Mouse (Mus musculus) layer of hippocampus, postnatal 25 days (tissue): ENCODE results near the gene Mindy4b-ps. TPM values are rescaled to one million over a fixed set of nuclear protein-coding genes. Genes with fewer than 3 reads are reported as not detected.
"Not testable (repeated sequence)": the region's sequence is repeated elsewhere in the genome, so short reads cannot be mapped to it uniquely, and the experiment has no call there.

ENCODE experiments used
- DNase-seq, 2 experiments: peaks; one replicate each; pipeline ENCODE4 v3.0.0; 2022; ENCODE audit warnings: mixed read lengths in 2 of 2, low spot score in 1 of 2; ENCODE audit errors: extremely low spot score in 1 of 2
- total RNA-seq, 2 experiments: library from RNA; stranded (reverse); gene quantifications; 2 replicates each; pipeline ENCODE4 v1.2.3; 2021

The Mindy4b-ps gene
- total RNA-seq = 1 to 10 TPM; 1.4 to 1.5 TPM

DNA sequence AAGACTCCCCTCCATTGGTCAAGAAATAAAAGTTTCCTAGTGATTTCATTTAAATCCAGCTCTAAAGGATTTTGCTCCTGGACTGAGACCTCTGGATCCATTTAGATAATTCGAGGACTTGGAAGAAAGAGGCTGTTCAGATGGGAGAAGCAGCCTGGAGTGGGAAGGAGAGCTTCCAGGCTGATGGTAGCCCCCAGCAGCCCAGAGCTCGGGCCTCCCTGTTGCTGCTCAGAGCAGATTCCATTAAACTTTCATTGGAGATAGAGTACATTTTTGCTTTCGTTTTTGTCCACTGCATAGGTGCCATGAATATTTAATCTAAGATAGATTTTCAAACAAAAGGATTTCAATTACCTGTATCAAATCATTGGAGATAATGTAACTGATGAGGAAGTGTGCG lies at the start of gene Mindy4b-ps:
Mindy4b-ps (minus strand) TSS at position 101 of the 400 bp plus-strand sequence.
- no peak for DNase-seq

DNA sequence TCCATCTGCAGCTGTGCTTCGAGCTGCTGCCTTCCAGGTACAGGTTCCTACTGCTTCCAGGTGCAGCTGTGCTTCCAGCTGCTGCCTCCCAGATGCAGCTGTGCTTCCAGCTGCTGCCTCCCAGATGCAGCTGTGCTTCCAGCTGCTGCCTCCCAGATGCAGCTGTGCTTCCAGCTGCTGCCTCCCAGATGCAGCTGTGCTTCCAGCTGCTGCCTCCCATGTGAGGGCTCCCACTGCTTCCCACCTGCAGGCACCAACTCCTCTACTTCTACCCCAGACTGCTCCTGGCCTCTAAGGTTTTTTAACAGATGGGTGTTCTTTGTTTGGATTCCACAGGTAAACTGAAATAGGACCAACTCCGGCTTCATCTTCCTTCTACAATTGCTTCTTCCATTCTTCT lies 49.8 kb upstream of the Mindy4b-ps start:
- DNase-seq = not testable (repeated sequence)

DNA sequence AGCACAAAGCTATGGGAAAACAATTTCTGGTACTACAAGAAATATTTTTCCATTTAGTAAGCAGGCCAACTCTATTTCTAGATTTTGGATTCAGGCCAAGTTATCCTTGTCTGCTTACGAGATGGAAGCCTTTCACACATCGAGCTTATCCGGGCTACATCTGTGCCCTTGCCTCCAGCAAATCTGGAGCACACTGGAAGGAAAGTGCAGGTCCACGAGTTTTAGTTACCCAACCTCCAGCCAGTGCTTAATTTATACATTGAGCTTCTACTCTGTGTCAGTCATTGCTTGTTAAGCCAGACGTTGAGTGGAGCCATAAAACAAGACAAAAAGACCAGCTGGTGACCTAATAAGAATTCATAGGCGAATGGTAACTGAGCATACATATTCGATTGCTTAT lies 43.6 kb upstream of the Mindy4b-ps start:
- DNase-seq = no peak

DNA sequence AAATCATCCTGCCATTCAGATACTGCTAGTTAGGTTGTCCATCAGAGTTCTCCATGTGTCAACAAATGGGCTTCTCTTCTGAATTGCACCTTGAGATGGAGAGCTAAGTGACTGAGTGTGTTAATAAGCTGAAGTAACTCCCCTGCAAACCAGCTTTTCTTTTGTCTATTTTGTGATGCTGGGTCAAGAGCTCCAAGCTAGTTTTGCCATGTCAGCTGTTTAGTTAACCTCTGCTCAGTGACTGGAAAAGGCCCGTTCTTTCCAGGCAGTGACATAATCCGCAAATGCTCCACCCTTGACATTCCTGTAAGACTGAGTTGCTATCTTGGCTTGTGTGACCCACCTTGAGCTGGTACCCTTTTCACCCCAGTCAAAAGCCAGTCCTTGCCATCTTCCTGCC lies 40.9 kb upstream of the Mindy4b-ps start:
- no peak for DNase-seq

DNA sequence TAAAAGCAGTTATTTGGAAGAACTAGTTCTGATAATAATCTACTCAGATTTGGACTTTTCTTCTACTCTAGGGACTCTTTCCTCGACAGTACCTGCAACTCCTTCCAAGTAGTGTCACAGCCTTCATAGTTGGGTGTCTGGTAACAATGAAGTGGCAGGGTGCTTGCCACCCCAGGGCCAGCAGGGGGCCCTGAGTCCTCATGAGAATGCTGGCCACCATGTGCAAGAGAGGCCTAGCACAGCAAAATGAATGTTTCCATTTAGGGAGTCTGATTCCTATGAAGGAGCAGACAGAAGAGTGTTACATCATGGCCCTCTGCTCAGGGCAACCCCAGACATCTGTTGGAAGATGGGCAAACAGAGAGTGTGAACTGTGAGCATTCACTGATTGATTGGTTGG lies 21.3 kb upstream of the Mindy4b-ps start:
- no peak for DNase-seq

DNA sequence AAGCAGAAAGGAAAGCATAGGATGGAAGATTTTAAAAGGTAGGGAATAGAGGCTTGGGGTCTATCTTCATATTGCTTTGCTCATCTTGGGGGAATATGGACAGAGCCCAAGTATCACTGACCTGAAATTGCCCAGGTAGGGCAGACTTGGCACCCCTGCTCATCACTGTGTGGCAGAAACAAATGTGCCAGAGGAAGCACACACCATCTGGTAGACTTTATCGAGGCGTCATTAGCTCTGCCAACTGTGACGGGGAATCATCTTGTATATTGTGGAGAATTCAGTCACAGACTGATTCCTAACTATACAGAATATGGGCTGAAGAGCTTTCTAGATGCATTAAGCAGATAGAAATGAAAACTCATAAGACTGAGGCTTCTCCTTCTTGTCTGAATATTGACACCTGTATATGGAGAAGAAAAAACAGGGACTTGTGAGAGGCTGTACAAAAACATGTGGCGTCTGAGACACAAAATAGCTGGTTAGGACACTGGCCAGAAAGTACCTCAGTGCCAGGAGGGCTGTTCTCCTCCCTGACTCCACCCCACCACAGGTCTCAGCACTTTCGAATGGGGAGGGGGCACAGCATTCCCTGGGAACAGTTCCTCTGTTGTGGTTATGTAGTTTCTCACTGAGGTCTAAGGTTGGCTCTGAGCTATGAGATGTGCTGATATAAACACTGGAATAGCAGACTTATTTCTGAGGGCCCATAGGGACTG lies 11.5 kb upstream of the Mindy4b-ps start:
- no peak for DNase-seq

DNA sequence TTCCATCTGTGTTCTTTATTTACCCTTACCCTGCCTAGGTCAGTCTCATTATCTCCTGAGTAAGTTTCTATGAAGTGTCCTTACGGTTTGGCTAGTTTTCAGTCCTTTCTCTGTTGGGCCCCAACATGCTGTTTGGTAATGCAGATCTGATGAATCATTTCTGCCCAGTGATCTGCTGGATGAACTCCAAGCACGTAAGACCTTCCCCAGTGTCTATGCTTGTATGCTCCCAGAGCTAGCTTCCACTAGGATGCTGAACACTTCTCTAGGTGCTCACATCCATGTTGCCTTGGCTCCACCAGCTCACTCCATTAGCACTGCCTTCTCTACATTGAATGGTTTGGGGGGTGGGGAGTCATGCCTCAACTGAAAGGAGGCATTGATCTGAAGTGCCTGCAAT lies 10.8 kb upstream of the Mindy4b-ps start:
- DNase-seq = no peak

DNA sequence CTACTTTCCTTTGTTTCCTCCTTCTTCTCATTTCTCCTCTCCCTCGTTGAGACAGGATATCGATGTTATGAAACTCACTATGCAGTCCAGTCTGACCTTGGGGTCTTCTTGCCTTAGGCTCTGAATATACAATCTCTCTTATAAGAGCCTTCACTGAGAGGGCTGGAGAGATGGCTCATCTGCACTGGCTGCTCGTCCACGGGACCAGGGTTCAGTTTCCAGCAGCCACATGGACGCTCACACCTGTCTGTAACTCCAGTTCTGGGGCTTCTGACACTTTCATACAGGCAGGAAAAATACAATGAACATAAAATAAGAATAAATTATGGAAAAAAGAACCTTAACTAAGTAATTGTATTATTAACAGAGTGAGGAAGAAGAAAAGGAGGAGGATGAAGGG lies 9.5 kb upstream of the Mindy4b-ps start:
- DNase-seq = no peak

DNA sequence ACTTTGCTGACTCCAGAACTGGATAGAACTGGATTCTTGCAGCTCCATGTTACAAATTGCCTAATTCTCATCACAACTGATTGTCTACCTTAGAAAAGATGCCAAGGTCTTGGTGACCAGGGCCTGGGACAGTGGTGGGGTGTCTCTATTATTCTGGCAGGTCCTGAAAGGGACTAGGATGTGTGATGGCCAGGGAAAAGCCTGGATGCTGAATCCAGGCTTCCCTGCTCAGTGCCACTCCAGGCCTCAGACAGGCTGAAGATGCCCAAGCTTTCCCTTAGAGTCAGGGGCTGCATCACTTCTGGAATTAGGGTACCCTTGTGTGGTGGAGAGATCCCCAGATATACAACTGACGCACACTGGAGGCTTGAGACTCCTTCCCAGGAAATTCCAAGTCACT lies 7.8 kb upstream of the Mindy4b-ps start:
- no peak for DNase-seq

DNA sequence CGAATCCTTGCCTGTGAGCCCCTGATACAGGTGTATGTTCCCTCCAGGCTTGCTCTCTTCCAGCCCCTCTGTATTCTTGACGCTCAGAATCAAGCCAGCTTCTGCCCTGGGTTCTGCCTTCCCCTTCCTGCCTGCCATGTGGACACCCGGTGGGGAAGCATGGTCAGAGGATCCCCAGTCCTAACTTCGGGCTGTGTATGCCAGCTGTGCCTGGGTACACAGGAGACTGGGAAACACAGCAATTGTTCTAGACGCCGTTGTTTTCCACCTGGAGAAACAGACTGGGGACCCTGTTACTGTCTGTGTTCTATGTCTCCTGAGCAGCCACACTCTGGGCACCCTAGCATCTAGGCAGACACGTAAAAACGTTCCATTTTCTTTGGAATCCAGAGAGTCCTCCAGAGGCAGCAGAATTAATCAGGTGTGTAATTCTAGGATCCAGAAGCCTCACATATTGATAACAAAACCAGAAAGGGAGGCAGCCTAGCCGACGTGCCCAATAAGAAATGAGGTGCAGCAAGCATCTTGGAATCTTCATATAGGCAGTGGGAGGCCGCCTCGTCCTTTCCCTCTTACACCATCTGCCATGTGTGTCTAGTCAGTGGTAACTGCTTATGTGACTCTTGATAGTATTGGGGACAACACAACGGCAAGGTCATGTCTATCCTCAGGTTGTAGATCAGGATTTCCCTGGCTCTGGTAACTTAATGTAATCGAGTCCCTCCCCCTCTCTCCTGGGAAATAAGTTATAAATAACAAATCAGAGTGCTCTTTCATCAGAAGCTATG lies 6.4 kb upstream of the Mindy4b-ps start:
- no peak for DNase-seq

DNA sequence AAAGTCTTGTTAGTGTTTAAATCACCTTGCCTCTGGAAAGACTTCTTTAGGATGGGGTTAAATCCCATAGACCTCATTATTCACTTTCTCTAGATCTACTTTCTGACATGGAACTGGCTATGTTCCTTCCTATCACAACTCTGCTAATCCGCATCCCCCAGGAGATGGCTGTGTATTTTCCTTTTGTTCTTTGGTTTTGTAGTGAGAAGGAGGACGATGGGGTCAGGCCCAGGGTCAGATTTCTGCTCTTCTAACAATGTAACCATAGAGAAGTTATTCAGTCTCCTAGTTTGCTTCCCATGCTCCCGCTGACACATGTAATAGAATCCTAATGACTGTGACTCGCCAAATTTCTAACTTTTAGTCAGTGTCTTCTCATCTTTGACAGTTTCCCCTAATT lies 4.2 kb upstream of the Mindy4b-ps start:
- DNase-seq = no peak

DNA sequence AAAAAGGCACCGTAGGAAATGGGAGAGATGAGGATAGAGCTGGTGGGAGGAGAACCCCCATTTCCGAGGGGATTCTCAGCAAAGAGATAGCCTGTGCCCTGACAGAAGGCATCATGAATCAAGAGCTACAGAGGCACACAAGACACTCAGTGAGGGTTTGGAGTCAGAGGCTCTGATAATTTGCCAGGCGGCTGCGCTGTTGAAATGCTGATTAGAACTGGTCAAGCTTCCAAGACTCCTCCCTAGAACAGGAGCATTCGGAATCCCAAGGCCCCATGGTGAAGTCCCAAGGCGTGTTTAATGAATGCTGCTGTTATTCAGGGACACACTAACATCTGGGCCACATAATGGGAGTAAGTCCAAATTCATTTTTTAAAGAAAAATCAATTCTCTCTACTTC lies 4.8 kb downstream of the Mindy4b-ps start:
- no peak for DNase-seq

DNA sequence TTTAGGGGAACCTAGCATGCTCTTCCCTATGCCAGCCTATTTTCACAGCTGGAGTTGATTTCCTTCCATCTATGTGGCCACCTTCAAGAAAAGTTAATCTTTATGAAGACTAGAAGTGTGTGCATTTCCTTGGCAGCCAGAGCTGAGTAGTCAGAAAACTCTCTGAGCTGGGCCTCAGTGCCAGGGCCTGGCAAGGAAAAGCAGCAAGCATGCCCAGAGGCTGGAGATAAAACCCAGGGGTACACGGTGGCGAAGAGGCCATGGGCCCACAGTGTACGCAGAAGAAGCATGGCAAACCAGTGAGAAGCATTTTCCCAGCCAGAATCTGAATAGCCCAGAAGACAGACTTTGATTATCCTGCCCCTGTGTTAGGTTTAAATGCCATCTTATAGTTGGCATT lies 7.9 kb downstream of the Mindy4b-ps start:
- no peak for DNase-seq

DNA sequence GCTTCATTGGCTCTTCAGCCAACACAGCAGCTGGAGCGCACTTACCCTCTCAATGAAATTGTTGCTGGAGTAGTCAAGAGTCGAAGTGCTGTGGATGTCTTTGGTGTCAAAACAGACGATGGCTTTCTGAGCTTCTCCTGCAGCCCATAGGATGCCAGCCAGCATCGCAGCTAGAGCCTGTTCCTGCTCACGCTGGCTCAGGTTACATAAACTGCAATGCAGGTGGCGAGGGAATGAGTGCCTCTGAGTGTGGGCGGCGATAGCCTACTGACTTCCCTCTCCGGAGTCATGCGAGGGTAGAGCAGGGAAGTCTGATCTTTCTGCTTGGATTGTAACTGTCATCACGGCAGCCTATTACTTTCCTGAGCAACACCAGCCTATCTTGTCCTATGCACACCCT lies 11.8 kb downstream of the Mindy4b-ps start:
- DNase-seq = no peak

DNA sequence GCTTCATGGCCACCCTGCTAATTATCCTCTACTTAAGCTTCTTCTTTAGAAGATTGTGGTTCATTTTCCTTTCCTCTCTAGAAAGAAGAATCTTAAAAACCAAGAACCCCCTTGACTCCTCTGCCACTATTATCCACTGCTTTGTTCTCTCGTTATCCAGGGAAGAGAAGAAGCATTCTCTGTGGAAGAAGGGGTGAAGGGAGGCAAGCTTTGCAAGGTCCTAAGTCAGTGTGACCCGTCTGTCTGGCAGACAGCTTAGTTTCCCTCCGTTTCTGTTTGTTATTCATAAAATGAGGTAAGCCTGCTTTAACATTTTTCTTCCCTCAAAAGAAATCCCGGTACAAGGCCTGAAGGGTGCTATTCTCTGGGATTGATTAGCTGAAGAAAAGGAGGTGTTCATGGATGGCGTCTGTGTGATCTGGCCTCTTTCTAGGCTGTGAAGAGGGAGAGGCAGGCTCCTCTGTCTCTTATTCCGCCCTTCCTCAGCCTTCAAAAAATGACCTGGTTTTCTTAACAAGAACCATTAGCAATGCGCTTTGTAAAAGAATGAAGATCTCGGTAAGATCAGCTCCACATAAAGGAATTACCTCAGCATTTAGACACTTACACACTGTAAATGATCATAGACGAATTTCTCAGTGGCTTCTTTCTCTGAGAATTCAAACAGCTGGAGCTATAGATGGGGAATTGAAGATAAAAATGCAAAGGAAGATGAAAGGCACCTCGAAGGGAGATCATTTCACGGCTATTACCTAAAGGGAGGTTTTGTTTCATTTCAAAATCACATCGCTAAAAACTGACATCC lies 12.8 kb downstream of the Mindy4b-ps start:
- no peak for DNase-seq

DNA sequence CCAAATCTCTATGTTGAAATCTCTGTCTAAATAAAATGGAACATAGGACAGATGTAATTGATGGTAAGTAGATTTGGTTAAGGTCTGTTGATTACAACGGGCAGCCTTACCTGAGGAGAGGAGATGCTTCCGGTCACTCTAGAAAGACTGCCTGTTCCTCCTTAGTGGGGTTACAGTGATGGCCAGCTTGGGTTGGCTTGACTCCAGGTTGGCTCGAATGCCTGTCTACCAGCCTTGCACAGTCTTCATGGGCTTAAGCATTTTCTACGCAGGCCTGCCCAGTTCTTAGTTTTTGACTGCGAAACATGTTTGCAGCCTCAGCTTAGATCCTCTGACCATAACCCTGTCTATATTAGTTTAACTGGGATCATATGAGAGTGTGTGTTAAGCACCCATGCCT lies 13.5 kb downstream of the Mindy4b-ps start:
- no peak for DNase-seq

DNA sequence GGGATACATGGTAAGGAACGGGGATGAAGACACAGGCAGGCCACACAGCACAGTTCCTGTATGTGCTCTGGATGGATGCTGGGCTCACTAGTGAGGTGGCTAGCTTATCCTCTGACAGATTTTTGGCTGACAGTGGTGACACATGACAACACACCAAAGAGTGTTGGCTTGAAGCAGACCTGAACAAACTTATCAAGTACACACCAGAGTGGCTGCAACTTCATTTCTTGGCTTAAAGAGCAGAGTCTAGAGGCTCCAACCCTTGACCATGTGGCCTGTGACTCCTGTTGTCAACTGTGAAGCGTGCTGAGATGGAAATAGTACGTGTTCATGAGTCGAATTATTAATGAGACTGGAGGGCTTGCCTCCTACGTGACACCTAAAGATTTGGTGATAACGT lies 17.4 kb downstream of the Mindy4b-ps start:
- DNase-seq = no peak

DNA sequence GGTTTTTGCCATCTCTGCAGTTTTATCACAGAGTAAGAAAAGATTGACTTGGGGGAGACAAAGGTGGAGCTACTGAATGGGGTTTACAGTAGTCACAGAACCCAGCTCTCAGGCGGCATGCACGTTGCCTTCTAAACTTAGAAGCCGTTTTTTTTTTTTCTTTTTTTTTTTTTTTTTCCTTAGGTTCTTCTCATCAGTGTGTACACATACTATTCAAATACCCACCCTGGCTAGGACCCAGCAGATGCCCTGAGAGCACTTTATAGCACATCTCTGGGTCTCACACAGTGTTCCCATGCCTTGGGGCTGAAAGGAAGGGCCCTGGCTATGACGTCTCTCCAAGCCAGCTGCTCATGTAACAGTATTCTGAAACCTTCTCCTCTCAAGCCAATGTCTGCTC lies 23.4 kb downstream of the Mindy4b-ps start:
- DNase-seq = no peak

DNA sequence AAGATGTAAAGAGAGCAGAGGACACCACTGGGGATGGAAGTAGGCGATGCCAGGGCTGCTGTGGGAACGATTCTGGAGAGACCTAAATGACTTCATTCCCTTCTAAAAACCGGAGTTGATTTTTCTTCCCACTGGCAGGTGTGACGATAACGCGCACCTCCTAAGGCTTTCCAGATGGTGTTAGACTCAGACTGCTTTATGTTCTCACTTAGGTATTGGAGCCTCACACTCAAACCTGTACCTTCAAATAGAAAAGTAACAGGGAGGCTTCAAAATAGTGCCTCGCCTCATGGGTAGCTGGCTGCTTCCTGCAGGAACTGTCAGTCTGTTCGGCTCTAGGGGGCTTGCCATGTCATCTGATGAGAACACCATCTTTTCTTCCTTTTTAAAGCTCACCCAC lies 23.9 kb downstream of the Mindy4b-ps start:
- DNase-seq = peak in 1 of 2 experiments; percentile 6

DNA sequence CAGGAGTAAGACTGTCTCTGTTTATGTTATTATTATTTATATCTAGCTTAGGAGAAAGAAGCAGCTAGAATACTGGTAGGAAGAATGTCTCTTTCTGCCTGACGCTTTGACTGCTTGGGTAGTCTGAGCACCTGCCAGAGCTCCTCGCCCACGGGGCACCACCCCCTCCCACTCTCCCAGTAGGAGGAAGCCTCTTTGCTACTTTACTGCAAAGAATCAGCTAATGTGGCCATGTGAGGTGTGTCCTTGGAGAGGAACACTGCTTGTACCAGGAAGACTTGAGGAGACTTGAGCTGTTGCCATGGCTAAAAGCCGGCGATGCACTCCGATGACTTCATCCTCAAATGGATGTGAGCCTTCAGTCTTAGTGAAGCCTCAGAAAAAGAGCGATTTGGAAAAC lies 32.6 kb downstream of the Mindy4b-ps start:
- DNase-seq = no peak

DNA sequence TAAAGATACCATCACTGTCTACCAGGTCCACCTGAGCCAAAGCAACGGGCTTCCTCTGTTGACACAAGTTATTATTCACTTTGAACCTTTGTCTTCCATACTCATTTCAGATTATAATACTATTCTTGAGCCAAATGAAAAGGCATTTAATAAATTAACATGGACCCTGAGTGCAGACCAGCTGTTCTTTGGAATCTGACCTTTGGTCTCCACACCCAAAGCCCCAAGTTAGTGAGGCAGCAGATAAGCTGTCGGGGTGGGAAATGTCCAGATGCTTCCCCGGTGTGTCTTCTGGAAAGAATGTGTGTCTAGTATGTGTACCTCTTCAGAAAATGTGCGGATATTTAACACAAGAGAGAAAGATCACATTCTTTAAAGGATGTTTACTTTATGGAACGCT lies 33.1 kb downstream of the Mindy4b-ps start:
- no peak for DNase-seq
